20 mouse cellular contexts compared by ENCODE assay signal in the genomic region with DNA sequence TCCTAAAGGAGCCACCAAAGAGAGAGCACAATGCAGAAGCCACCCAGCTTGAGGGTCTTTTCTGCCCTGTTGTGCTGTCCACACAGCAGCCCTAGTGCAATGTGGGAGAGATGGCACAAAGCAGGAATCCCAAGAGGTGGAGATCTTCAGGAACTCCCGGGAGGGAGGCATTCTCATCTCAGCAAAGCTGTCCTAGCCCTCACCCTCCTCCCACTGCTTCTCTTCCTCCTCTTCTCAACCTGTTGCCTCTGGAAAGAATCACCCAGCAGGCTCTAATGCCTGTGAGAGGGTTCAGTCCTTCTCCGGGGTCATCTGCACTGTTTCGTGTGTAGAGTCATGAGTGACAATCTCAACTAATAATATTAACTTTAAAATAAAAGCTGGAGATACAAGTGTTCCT.
DNase-seq lines count a peak whose midpoint lies in the region; ATAC-seq and TF ChIP-seq lines count a peak whose summit lies in the region.
"Had no signal": no experiment of that assay in that cellular context is flagged by ENCODE, and none has a peak within 500 bp of the region (broad histone marks: within the 10 kb centered on the region; RNA-seq: fewer than 3 reads in every experiment).

No protein-coding gene starts in this region.

- H3K27me3 ChIP-seq in heart, embryonic 10.5 days (ENCODE audit: insufficient read depth, poor library complexity, severe bottlenecking): no peaks in the 10 kb centered on the region
- H3K27me3 ChIP-seq in heart, embryonic 11.5 days (ENCODE audit: control insufficient read depth, insufficient read depth, low read length): no peaks in the 10 kb centered on the region
- no peaks in the 10 kb centered on the region for H3K27me3 ChIP-seq in stomach, postnatal 0 days (ENCODE audit: control insufficient read depth, insufficient read depth, low read length)
- H3K27me3 ChIP-seq: embryonic facial prominence, embryonic 12.5 days; forebrain, embryonic 15.5 days; heart, embryonic 13.5 days; hindbrain, embryonic 15.5 days had no signal

- DNase-seq in heart, embryonic 10.5 days (ENCODE audit: low spot score): no peak
- peak; percentile 26 to 43 for DNase-seq in left cerebral cortex, postnatal 14 days (ENCODE audit: low spot score in 2 of 2)
- no peak for DNase-seq in left cerebral cortex, postnatal 4 days
- peak; percentile 76 for DNase-seq in brain, adult 2 months (ENCODE audit: low read depth, low spot score)
- no peak for DNase-seq in adrenal gland, postnatal 25 days
- no peak for DNase-seq in stomach, postnatal 0 days (ENCODE audit: low spot score)
- DNase-seq: adrenal gland, adult 2 months; adrenal gland, postnatal 36 days; cerebellum, adult 11 months; cerebellum, adult 8-10 months; cerebellum, postnatal 14 days; gastrocnemius, postnatal 14 days; heart, adult 2 months; heart, postnatal 36 days had no signal

- H3K4me2 ChIP-seq in heart, embryonic 11.5 days: no peak overlapping the region
- no peak overlapping the region for H3K4me2 ChIP-seq in stomach, postnatal 0 days (replicated peaks; ENCODE audit: low read depth)
- H3K4me2 ChIP-seq: embryonic facial prominence, embryonic 12.5 days; forebrain, embryonic 15.5 days; heart, embryonic 13.5 days; hindbrain, embryonic 15.5 days had no signal

- H3K9me3 ChIP-seq in heart, embryonic 10.5 days: no peaks in the 10 kb centered on the region
- no peaks in the 10 kb centered on the region for H3K9me3 ChIP-seq in heart, embryonic 11.5 days (replicated peaks; ENCODE audit: control insufficient read depth, low read length)
- H3K9me3 ChIP-seq in stomach, postnatal 0 days (ENCODE audit: control insufficient read depth, low read length): no peaks in the 10 kb centered on the region
- H3K9me3 ChIP-seq: embryonic facial prominence, embryonic 12.5 days; forebrain, embryonic 15.5 days; heart, embryonic 13.5 days; hindbrain, embryonic 15.5 days had no signal

- no peaks in the 10 kb centered on the region for H3K36me3 ChIP-seq in heart, embryonic 10.5 days
- no peaks in the 10 kb centered on the region for H3K36me3 ChIP-seq in heart, embryonic 11.5 days (ENCODE audit: control insufficient read depth, insufficient read depth, low read length)
- no peaks in the 10 kb centered on the region for H3K36me3 ChIP-seq in stomach, postnatal 0 days (ENCODE audit: control insufficient read depth, insufficient read depth, low read length)
- H3K36me3 ChIP-seq: embryonic facial prominence, embryonic 12.5 days; forebrain, embryonic 15.5 days; heart, embryonic 13.5 days; hindbrain, embryonic 15.5 days had no signal

- no peak for TF ChIP-seq POLR2A in cortical plate, adult 2 months (IDR thresholded peaks at IDR 0.05; ENCODE audit: extremely low read depth, insufficient read depth, low read length)

- H3K4me3 ChIP-seq in heart, embryonic 10.5 days: no peak overlapping the region
- H3K4me3 ChIP-seq in heart, embryonic 11.5 days (ENCODE audit: low read depth, low read length): no peak overlapping the region
- H3K4me3 ChIP-seq in cortical plate, adult 2 months (ENCODE audit: insufficient read depth, low read length): no peak overlapping the region
- H3K4me3 ChIP-seq in stomach, postnatal 0 days (ENCODE audit: low read depth, low read length): no peak overlapping the region
- H3K4me3 ChIP-seq: embryonic facial prominence, embryonic 12.5 days; forebrain, embryonic 15.5 days; heart, adult 2 months; heart, embryonic 13.5 days; hindbrain, embryonic 15.5 days had no signal

- ATAC-seq in heart, embryonic 11.5 days (replicated peaks; ENCODE audit: insufficient number of reproducible peaks, low FRiP score, low TSS enrichment): no peak
- no peak for ATAC-seq in stomach, postnatal 0 days (ENCODE audit: low FRiP score, low TSS enrichment)
- ATAC-seq: forebrain, embryonic 15.5 days had no signal

- H3K27ac ChIP-seq in heart, embryonic 10.5 days: peak overlapping the region; percentile 22; the same call in 1 of the 2 replicates
- H3K27ac ChIP-seq in heart, embryonic 11.5 days (ENCODE audit: low read depth, low read length): no peak overlapping the region
- H3K27ac ChIP-seq in cortical plate, adult 2 months (ENCODE audit: insufficient read depth, low read length): peak overlapping the region; percentile 11; the same call in 1 of the 2 replicates
- no peak overlapping the region for H3K27ac ChIP-seq in stomach, postnatal 0 days (replicated peaks)
- H3K27ac ChIP-seq: embryonic facial prominence, embryonic 12.5 days; forebrain, embryonic 15.5 days; heart, adult 2 months; heart, embryonic 13.5 days; hindbrain, embryonic 15.5 days had no signal

- no peak for TF ChIP-seq CTCF in cortical plate, adult 2 months (IDR thresholded peaks at IDR 0.05; ENCODE audit: extremely low read depth, insufficient read depth, low read length)
- no peak for TF ChIP-seq CTCF in stomach, postnatal 0 days (IDR thresholded peaks at IDR 0.05; ENCODE audit: low read depth)

- no peak overlapping the region for H3K9ac ChIP-seq in heart, embryonic 11.5 days (ENCODE audit: low read depth, low read length)
- H3K9ac ChIP-seq in stomach, postnatal 0 days (ENCODE audit: low read length): no peak overlapping the region
- H3K9ac ChIP-seq: embryonic facial prominence, embryonic 12.5 days; forebrain, embryonic 15.5 days; heart, embryonic 13.5 days; hindbrain, embryonic 15.5 days had no signal

- intact Hi-C loops in left cerebral cortex, postnatal 14 days (cut with DNase I): loop anchor here (10.0 kb wide), 1 partner anchor 221 kb away; no protein-coding TSS in a partner anchor
- intact Hi-C loops in left cerebral cortex, postnatal 4 days (cut with DNase I): no loop called here

- TF ChIP-seq EP300 in stomach, postnatal 0 days (optimal IDR thresholded peaks at IDR 0.05): no peak

- peaks cover 21% of the 10 kb centered on the region for H3K4me1 ChIP-seq in heart, embryonic 10.5 days
- peaks cover 5% of the 10 kb centered on the region; the same call in 1 of the 2 replicates for H3K4me1 ChIP-seq in heart, embryonic 11.5 days (ENCODE audit: control insufficient read depth, insufficient read depth, low read length)
- peaks cover 11% of the 10 kb centered on the region for H3K4me1 ChIP-seq in cortical plate, adult 2 months (ENCODE audit: control insufficient read depth, insufficient read depth, low read length)
- H3K4me1 ChIP-seq in stomach, postnatal 0 days (replicated peaks; ENCODE audit: control insufficient read depth, insufficient read depth): no peaks in the 10 kb centered on the region
- H3K4me1 ChIP-seq: embryonic facial prominence, embryonic 12.5 days; forebrain, embryonic 15.5 days; hindbrain, embryonic 15.5 days had no signal

- 44% methylated on average over 3 of the region's 3 CpGs for WGBS in heart, embryonic 10.5 days
- 58% methylated on average over 3 of the region's 3 CpGs for WGBS in heart, embryonic 11.5 days (ENCODE audit: insufficient replicate concordance)
- 72% methylated on average over 3 of the region's 3 CpGs for WGBS in stomach, postnatal 0 days

Comparison
In these comparisons a context has a peak if more than half of its experiments do, and no peak if none do; other contexts are left out.
1. DNase-seq: peak in left cerebral cortex, postnatal 14 days (2 of 2) and brain, adult 2 months (single experiment); none in heart, embryonic 10.5 days (single experiment), left cerebral cortex, postnatal 4 days (single experiment), adrenal gland, postnatal 25 days (single experiment) and stomach, postnatal 0 days (single experiment).
2. H3K27ac ChIP-seq: peak in heart, embryonic 10.5 days (single experiment) and cortical plate, adult 2 months (single experiment); none in heart, embryonic 11.5 days (single experiment) and stomach, postnatal 0 days (single experiment).